In the genomic region with DNA sequence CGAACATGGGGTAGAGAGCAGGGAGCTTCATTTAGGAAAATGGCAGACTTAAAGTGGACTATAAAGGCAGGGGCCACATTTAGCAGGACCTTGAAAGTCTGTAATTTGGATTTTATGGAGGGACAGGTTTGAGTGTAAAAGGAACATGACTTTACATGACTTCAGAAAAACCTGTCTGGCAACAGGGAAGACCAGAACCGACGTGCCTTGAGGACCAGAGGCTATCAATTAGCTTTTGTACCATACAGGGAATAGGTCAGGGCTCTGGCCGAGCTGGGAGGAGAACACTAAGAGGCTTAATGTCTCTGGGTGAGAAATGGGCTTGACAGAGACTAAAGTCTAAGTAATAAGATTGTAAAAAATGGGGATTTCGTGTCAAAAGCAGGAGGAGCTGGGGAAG, we compare ENCODE assay signal across 11 mouse cellular contexts.
"Had no signal": no experiment of that assay in that cellular context is flagged by ENCODE, and none has a peak within 500 bp of the region (broad histone marks: within the 10 kb centered on the region; RNA-seq: fewer than 3 reads in every experiment).

No protein-coding gene starts in this region.

- H3K4me3 ChIP-seq: kidney, embryonic 15.5 days; midbrain, embryonic 13.5 days; neural tube, embryonic 15.5 days had no signal

- H3K27ac ChIP-seq: kidney, embryonic 15.5 days; liver, embryonic 14.5 days; midbrain, embryonic 13.5 days; neural tube, embryonic 15.5 days had no signal

- H3K9ac ChIP-seq: kidney, embryonic 15.5 days; liver, embryonic 14.5 days; midbrain, embryonic 13.5 days had no signal

- H3K27me3 ChIP-seq: kidney, embryonic 15.5 days; midbrain, embryonic 13.5 days; neural tube, embryonic 15.5 days had no signal

- ATAC-seq: intestine, embryonic 16.5 days; midbrain, embryonic 13.5 days had no signal

- H3K9me3 ChIP-seq: kidney, embryonic 15.5 days; midbrain, embryonic 13.5 days; neural tube, embryonic 15.5 days had no signal

- H3K36me3 ChIP-seq: kidney, embryonic 15.5 days; midbrain, embryonic 13.5 days; neural tube, embryonic 15.5 days had no signal

- DNase-seq: kidney, adult 2 months; kidney, postnatal 14 days; lung, adult 18-20 months; right cerebral cortex, adult 18-20 months; right cerebral cortex, postnatal 25 days; thymus, postnatal 36 days had no signal

- H3K4me2 ChIP-seq: kidney, embryonic 15.5 days; midbrain, embryonic 13.5 days; neural tube, embryonic 15.5 days had no signal
